Mouse (Mus musculus): Measurements from ENCODE around the gene Klk1b16.
"Not testable (repeated sequence)": the region's sequence is repeated elsewhere in the genome, so short reads cannot be mapped to it uniquely, and the experiment has no call there.

Klk1b16 gene

GRCm38 (mm10) chr7:44136467-44136866 lies at the start of gene Klk1b16:
Gene Klk1b16, plus strand, starts transcription at chr7:44136767.
- Histone ChIP-seq H3K4me1 (replicated peaks; ENCODE audit: low read depth, low read length) (no peaks in the 10 kb centered on the region), H3K36me3 (ENCODE audit: insufficient read depth, low read length) (no peaks in the 10 kb centered on the region), H3K4me3 (replicated peaks; ENCODE audit: low read length) (no peak within 1 kb of the TSS), H3K27me3 (ENCODE audit: insufficient read depth, low read length) (no peaks in the 10 kb centered on the region), H3K9me3 (ENCODE audit: low read length) (no peaks in the 10 kb centered on the region)
- TF ChIP-seq CTCF (conservative IDR thresholded peaks at IDR 0.05; ENCODE audit: low read length): no peak
- no peak for TF ChIP-seq NANOG (IDR thresholded peaks at IDR 0.05; ENCODE audit: borderline replicate concordance, low read length)
- no peak for TF ChIP-seq POU5F1 (IDR thresholded peaks at IDR 0.05; ENCODE audit: borderline replicate concordance, low read length)

- H3K4me3 ChIP-seq (replicated peaks; ENCODE audit: low read length): no peak overlapping the region
Observed at GRCm38 (mm10) chr7:44096111-44096510, 40.5 kb upstream of the Klk1b16 start.

GRCm38 (mm10) chr7:44102028-44102427 lies 34.5 kb upstream of the Klk1b16 start, which contains the start of gene Klk1b21:
Gene Klk1b21, plus strand, starts transcription at chr7:44102328.
- H3K4me3 ChIP-seq (replicated peaks; ENCODE audit: low read length); H3K27me3 ChIP-seq (ENCODE audit: insufficient read depth, low read length); H3K9me3 ChIP-seq (ENCODE audit: low read length); H3K36me3 ChIP-seq (ENCODE audit: insufficient read depth, low read length); H3K4me1 ChIP-seq (replicated peaks; ENCODE audit: low read depth, low read length): not testable (repeated sequence)

More at GRCm38 (mm10) chr7:44096111-44096510, 40.5 kb upstream of the Klk1b16 start:
- H3K9me3 ChIP-seq (ENCODE audit: low read length): no peaks in the 10 kb centered on the region
- no peaks in the 10 kb centered on the region for H3K36me3 ChIP-seq (ENCODE audit: insufficient read depth, low read length)
- H3K4me1 ChIP-seq (replicated peaks; ENCODE audit: low read depth, low read length): no peaks in the 10 kb centered on the region
- H3K27me3 ChIP-seq (ENCODE audit: insufficient read depth, low read length): no peaks in the 10 kb centered on the region
- TF ChIP-seq CTCF (conservative IDR thresholded peaks at IDR 0.05; ENCODE audit: low read length) (no peak), NANOG (IDR thresholded peaks at IDR 0.05; ENCODE audit: borderline replicate concordance, low read length) (no peak), POU5F1 (IDR thresholded peaks at IDR 0.05; ENCODE audit: borderline replicate concordance, low read length) (no peak)

GRCm38 (mm10) chr7:44112373-44112772 lies 24.2 kb upstream of the Klk1b16 start, which contains the start of gene Klk1b22:
Gene Klk1b22, plus strand, starts transcription at chr7:44112673.
- peaks cover 7% of the 10 kb centered on the region for H3K9me3 ChIP-seq (ENCODE audit: low read length)
- H3K27me3 ChIP-seq (ENCODE audit: insufficient read depth, low read length): no peaks in the 10 kb centered on the region
- peaks cover 4% of the 10 kb centered on the region for H3K4me1 ChIP-seq (replicated peaks; ENCODE audit: low read depth, low read length)
- no peaks in the 10 kb centered on the region for H3K36me3 ChIP-seq (ENCODE audit: insufficient read depth, low read length)
- no peak within 1 kb of the TSS for H3K4me3 ChIP-seq (replicated peaks; ENCODE audit: low read length)
- TF ChIP-seq NANOG (IDR thresholded peaks at IDR 0.05; ENCODE audit: borderline replicate concordance, low read length) (no peak), CTCF (conservative IDR thresholded peaks at IDR 0.05; ENCODE audit: low read length) (no peak), POU5F1 (IDR thresholded peaks at IDR 0.05; ENCODE audit: borderline replicate concordance, low read length) (no peak)

GRCm38 (mm10) chr7:44123445-44123844 lies 13.1 kb upstream of the Klk1b16 start:
- no peaks in the 10 kb centered on the region for H3K36me3 ChIP-seq (ENCODE audit: insufficient read depth, low read length)
- H3K9me3 ChIP-seq (ENCODE audit: low read length): peaks cover 18% of the 10 kb centered on the region
- no peak overlapping the region for H3K4me3 ChIP-seq (replicated peaks; ENCODE audit: low read length)
- no peaks in the 10 kb centered on the region for H3K4me1 ChIP-seq (replicated peaks; ENCODE audit: low read depth, low read length)
- H3K27me3 ChIP-seq (ENCODE audit: insufficient read depth, low read length): no peaks in the 10 kb centered on the region
- TF ChIP-seq NANOG (IDR thresholded peaks at IDR 0.05; ENCODE audit: borderline replicate concordance, low read length) (no peak), CTCF (conservative IDR thresholded peaks at IDR 0.05; ENCODE audit: low read length) (no peak), POU5F1 (IDR thresholded peaks at IDR 0.05; ENCODE audit: borderline replicate concordance, low read length) (no peak)

GRCm38 (mm10) chr7:44179299-44180045 lies 42.9 kb downstream of the Klk1b16 start:
- peaks cover 46% of the 10 kb centered on the region for H3K9me3 ChIP-seq (ENCODE audit: low read length)
- H3K4me3 ChIP-seq (replicated peaks; ENCODE audit: low read length): no peak overlapping the region
- no peaks in the 10 kb centered on the region for H3K27me3 ChIP-seq (ENCODE audit: insufficient read depth, low read length)
- no peaks in the 10 kb centered on the region for H3K4me1 ChIP-seq (replicated peaks; ENCODE audit: low read depth, low read length)
- TF ChIP-seq NANOG (IDR thresholded peaks at IDR 0.05; ENCODE audit: borderline replicate concordance, low read length) (no peak), POU5F1 (IDR thresholded peaks at IDR 0.05; ENCODE audit: borderline replicate concordance, low read length) (no peak), CTCF (conservative IDR thresholded peaks at IDR 0.05; ENCODE audit: low read length) (no peak)
- H3K36me3 ChIP-seq (ENCODE audit: insufficient read depth, low read length): no peaks in the 10 kb centered on the region

- not testable (repeated sequence) for H3K4me3 ChIP-seq (replicated peaks; ENCODE audit: low read length); H3K27me3 ChIP-seq (ENCODE audit: insufficient read depth, low read length); H3K36me3 ChIP-seq (ENCODE audit: insufficient read depth, low read length); H3K9me3 ChIP-seq (ENCODE audit: low read length); H3K4me1 ChIP-seq (replicated peaks; ENCODE audit: low read depth, low read length)
Observed at GRCm38 (mm10) chr7:44186516-44186915, 49.9 kb downstream of the Klk1b16 start.

- H3K36me3 ChIP-seq (ENCODE audit: insufficient read depth, low read length); H3K4me1 ChIP-seq (replicated peaks; ENCODE audit: low read depth, low read length); H3K9me3 ChIP-seq (ENCODE audit: low read length); H3K27me3 ChIP-seq (ENCODE audit: insufficient read depth, low read length); H3K4me3 ChIP-seq (replicated peaks; ENCODE audit: low read length): not testable (repeated sequence)
Observed at GRCm38 (mm10) chr7:44187936-44188335, 51.4 kb downstream of the Klk1b16 start, which contains the start of gene Klk1b24. Gene Klk1b24, plus strand, starts transcription at chr7:44188236.
